Mouse (Mus musculus) R1 (cell line): Measurements from ENCODE around the gene St8sia6.
"Not testable (repeated sequence)": the region's sequence is repeated elsewhere in the genome, so short reads cannot be mapped to it uniquely, and the experiment has no call there.

ENCODE experiments used
- DNase-seq: peaks from one replicate; pipeline ENCODE4 v3.0.0-alpha.2; 2018; ENCODE audit warnings: low read depth, low spot score

The St8sia6 gene

GRCm38 (mm10) chr2:13630136-13630832 lies 163.6 kb downstream of the St8sia6 start:
- no peak for DNase-seq

GRCm38 (mm10) chr2:13603636-13604035 lies 190.2 kb downstream of the St8sia6 start:
- DNase-seq, result not testable (repeated sequence)

GRCm38 (mm10) chr2:13603093-13603492 lies 190.8 kb downstream of the St8sia6 start:
- DNase-seq, result no peak
